Mouse (Mus musculus) forebrain, embryonic 16.5 days (tissue): ENCODE measurements around the gene Hist1h3f. TPM values are rescaled to one million over a fixed set of nuclear protein-coding genes. Genes with fewer than 3 reads are reported as not detected.

Experiments used
- ATAC-seq: fragments of 200-750 bp; cut with Nextera tagmentation; 2 replicates; pipeline ENCODE4 v1.8.0; 2017; ENCODE audit warnings: mild to moderate bottlenecking, moderate library complexity
- H3K27ac ChIP-seq: fragments of 300-500 bp; sonication (generic); 2 replicates; pipeline ENCODE4 v1.5.1; 2014; ENCODE audit warnings: low read length, control low read depth
- H3K27me3 ChIP-seq: fragments of 300-500 bp; sonication (generic); replicated peaks from 2 replicates; pipeline ENCODE4 v1.6.1; 2014; ENCODE audit warnings: low read length; ENCODE audit not compliant: control insufficient read depth, insufficient read depth
- H3K36me3 ChIP-seq: fragments of 300-500 bp; sonication (generic); 2 replicates; pipeline ENCODE4 v1.6.1; 2014; ENCODE audit not compliant: control insufficient read depth, insufficient read depth
- H3K4me1 ChIP-seq: fragments of 300-500 bp; sonication (generic); replicated peaks from 2 replicates; pipeline ENCODE4 v1.6.1; 2014; ENCODE audit warnings: low read length; ENCODE audit not compliant: control insufficient read depth, insufficient read depth
- H3K4me2 ChIP-seq: fragments of 300-500 bp; sonication (generic); 2 replicates; pipeline ENCODE4 v1.6.1; 2014; ENCODE audit warnings: mild to moderate bottlenecking, low read length, control low read depth
- H3K4me3 ChIP-seq: fragments of 300-500 bp; sonication (generic); replicated peaks from 2 replicates; pipeline ENCODE4 v1.5.1; 2014; ENCODE audit warnings: mild to moderate bottlenecking, low read length, control low read depth
- H3K9ac ChIP-seq: fragments of 300-500 bp; sonication (generic); replicated peaks from 2 replicates; pipeline ENCODE4 v1.6.1; 2014; ENCODE audit warnings: low read depth, low read length, control low read depth
- H3K9me3 ChIP-seq: fragments of 300-500 bp; sonication (generic); 2 replicates; pipeline ENCODE4 v1.6.1; 2016; ENCODE audit warnings: low read length; ENCODE audit not compliant: control insufficient read depth
- WGBS: fragments of 180-500 bp; shearing (Covaris S2); extraction: QIAGEN DNeasy Blood & Tissue Kit; methylation state at CpG from one replicate; pipeline ENCODE4 v1.1.7; 2014; 5-methylcytosine and 5-hydroxymethylcytosine counted together
- polyA plus RNA-seq: library from polyadenylated mRNA; unstranded; fragments of >200 nt; fragmentation: Nextera tagmentation; extraction: Ambion mirVana; gene quantifications from 2 replicates; pipeline ENCODE4 v1.2.1, GENCODE M21; 2015

Hist1h3f gene
- polyA plus RNA-seq, 1 experiment from 2014 or later = 0.30 TPM

DNA sequence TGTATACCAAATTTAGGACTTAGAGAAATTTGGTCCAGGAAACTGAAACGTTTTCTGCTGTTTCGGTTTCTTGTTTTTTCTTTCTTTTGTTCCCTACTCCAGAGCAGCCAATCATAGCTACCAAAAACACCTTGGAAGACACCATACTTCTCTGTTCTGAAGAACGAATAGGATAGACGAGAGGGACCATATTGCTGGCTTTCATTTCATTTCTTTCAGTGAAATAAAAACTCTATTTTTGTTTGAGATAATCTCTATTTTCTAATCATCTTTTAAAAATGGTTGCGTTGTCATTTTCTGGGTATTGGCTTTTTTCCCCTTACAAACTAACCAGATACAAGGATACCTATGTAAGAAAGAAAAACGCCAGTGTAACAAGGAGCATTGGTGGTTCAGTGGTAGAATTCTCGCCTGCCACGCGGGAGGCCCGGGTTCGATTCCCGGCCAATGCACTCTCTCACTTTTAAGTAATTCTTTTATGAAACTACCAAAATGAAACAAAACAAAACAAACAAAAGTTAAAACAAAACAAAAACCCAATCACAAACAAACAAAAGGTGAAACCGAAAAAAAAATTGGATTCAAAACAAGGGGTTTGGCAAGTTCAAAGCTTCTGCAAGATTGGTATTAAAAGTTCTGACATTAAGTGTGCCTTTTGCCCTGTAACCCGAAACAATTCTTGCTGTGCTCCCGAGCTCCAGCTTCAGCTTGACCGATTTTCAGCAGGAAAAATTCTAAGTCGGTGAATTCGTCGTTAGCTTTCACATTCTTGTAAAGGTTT, 26.8 kb upstream of the Hist1h3f start:
- Histone ChIP-seq H3K4me1 (peaks cover 7% of the 10 kb centered on the region), H3K27ac (peak overlapping the region; percentile 68; the same call in 1 of the 2 replicates), H3K27me3 (no peaks in the 10 kb centered on the region), H3K9ac (0 out of 2 replicates have a peak overlapping the region, but pooled peaks have one; percentile 34), H3K36me3 (no peaks in the 10 kb centered on the region), H3K4me3 (peak overlapping the region; percentile 54), H3K9me3 (no peaks in the 10 kb centered on the region), H3K4me2 (peak overlapping the region; percentile 72)
- ATAC-seq = peak; percentile 70
- WGBS = under 1% methylated on average over 19 of the region's 19 CpGs

DNA sequence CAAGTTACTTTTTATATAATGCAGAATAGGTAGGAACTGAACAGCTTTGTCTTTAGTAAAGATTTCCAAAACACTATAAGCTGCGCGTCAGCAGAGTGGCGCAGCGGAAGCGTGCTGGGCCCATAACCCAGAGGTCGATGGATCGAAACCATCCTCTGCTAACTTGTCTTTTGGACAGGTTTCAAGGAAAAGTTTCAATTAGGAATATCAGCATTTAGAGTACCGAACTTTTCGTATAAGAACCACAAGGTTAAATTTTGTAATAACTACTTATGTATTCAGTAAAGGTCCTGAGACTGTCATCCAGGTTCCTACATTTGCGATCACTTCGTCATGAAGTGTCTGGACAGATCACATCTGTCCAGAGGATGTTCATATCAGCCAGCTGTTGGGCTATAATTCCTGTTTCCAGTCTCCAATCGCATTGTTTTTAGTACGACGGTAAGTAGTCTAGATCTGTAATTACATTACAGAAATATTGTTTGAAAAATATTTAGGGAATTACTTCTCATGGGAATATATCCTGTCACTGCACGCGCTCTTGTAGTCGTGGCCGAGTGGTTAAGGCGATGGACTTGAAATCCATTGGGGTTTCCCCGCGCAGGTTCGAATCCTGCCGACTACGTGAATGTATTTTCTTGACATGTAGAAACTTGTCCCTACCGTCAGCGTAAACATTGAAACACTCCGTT, 26.1 kb upstream of the Hist1h3f start:
- Histone ChIP-seq H3K4me2 (peak overlapping the region; percentile 72), H3K9me3 (no peaks in the 10 kb centered on the region), H3K4me3 (peak overlapping the region; percentile 54), H3K9ac (no peak overlapping the region), H3K36me3 (no peaks in the 10 kb centered on the region), H3K4me1 (peaks cover 7% of the 10 kb centered on the region), H3K27me3 (no peaks in the 10 kb centered on the region), H3K27ac (peak overlapping the region; percentile 68; the same call in 1 of the 2 replicates)
- under 1% methylated on average over 27 of the region's 27 CpGs for WGBS
- peak; percentile 90 for ATAC-seq

DNA sequence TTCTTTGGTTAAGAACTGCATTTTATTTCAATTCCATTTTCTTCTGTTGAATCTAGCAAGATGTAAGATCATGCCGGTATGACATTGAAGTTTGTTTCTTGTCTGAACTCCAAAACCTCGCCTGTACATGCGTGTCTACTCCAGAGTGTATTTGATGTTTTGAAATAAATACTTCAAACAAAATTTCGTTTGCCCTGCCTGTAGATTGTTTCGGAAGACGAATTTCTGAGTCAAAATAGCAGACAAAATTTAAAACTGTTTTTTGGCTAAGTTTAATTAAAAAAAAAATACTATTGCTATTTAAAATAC, 25.6 kb upstream of the Hist1h3f start:
- ATAC-seq = no peak
- 1% methylated on average over 6 of the region's 6 CpGs for WGBS

DNA sequence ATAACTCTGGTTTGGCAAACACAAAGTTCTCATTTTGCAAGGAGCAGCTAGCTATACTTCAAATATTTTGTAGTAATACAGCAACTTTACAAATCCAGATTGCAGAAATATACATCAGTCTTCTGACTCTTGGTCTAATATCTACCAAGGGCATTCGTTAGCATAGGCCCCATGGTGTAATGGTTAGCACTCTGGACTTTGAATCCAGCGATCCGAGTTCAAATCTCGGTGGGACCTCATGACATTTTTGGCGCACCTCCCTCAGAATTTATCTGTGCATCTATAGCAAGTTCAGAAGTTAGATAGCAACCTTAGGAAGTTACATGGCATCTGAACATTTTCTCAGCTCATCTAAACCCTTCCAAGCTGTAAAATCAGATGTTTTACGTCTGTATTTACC, 25.0 kb upstream of the Hist1h3f start:
- peak overlapping the region; percentile 38 for H3K4me3 ChIP-seq
- H3K27ac ChIP-seq = no peak overlapping the region
- no peaks in the 10 kb centered on the region for H3K27me3 ChIP-seq
- no peaks in the 10 kb centered on the region for H3K9me3 ChIP-seq
- no peaks in the 10 kb centered on the region for H3K36me3 ChIP-seq
- ATAC-seq = peak; percentile 7; the same call in 1 of the 2 replicates
- no peak overlapping the region for H3K9ac ChIP-seq
- peaks cover 7% of the 10 kb centered on the region for H3K4me1 ChIP-seq
- WGBS = under 1% methylated on average over 6 of the region's 6 CpGs
- H3K4me2 ChIP-seq = peak overlapping the region; percentile 61

More for the DNA sequence above, 25.6 kb upstream of the Hist1h3f start:
- Histone ChIP-seq H3K9ac (no peak overlapping the region), H3K36me3 (no peaks in the 10 kb centered on the region), H3K9me3 (no peaks in the 10 kb centered on the region), H3K4me2 (peak overlapping the region; percentile 72), H3K4me3 (peak overlapping the region; percentile 54), H3K27ac (no peak overlapping the region), H3K4me1 (peaks cover 7% of the 10 kb centered on the region), H3K27me3 (no peaks in the 10 kb centered on the region)

DNA sequence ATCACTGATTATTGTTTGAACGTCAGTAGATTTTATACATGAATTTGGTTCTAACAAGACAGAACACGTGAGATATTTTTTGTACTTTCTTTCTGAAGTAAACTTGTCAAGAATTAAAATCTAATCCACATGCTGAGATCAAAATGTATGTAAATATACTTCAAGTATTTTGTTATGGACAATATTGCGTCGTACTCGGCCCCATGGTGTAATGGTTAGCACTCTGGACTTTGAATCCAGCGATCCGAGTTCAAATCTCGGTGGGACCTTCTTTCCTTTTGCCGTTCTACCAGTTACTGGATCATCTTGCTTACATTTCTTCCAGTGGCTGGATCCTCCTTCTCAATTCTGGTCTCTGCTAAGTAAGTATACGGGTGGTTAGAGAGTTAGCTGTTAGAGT, 24.4 kb upstream of the Hist1h3f start:
- peak overlapping the region; percentile 38 for H3K4me3 ChIP-seq
- peak overlapping the region; percentile 61 for H3K4me2 ChIP-seq
- no peaks in the 10 kb centered on the region for H3K27me3 ChIP-seq
- ATAC-seq = no peak
- H3K27ac ChIP-seq = no peak overlapping the region
- 1% methylated on average over 10 of the region's 10 CpGs for WGBS
- H3K4me1 ChIP-seq = peaks cover 7% of the 10 kb centered on the region
- no peak overlapping the region for H3K9ac ChIP-seq
- H3K9me3 ChIP-seq = no peaks in the 10 kb centered on the region
- H3K36me3 ChIP-seq = no peaks in the 10 kb centered on the region

DNA sequence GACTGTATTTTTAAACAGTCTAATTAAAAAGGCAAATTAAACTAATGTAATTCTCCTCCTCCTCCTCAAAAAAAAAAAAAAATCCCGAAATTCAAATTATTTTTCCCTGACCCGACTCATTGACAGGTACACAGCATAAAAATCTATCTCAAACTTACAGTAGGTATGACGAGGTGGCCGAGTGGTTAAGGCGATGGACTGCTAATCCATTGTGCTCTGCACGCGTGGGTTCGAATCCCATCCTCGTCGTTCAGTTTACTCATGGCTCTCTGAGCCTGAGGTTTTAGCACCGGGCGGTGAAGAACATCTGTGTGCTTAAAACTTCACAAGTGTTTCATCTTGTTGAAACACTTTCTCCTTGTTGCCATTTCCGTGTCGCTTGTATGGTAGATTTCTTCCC, 22.1 kb upstream of the Hist1h3f start:
- no peak overlapping the region for H3K4me3 ChIP-seq
- 2% methylated on average over 14 of the region's 14 CpGs for WGBS

DNA sequence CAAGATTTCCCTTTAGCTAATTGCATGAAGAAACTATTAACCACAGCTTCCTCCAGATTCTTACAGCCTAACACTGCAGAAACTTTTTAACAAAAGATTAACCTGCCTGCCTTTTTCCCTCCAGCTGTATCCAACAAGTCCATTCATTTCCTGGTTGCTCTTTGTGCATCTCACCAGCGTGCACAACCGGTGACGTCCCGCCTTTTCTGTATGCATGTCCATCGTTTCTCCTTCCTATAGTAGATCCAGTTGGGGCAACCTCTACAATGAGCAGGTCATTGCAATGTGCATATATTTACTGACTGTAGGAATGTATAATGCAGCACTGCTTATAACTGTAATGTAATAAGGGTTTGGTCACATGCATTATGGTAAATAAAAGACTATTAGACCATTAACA, 19.9 kb upstream of the Hist1h3f start:
- Histone ChIP-seq H3K9ac (no peak overlapping the region), H3K4me3 (no peak overlapping the region), H3K9me3 (no peaks in the 10 kb centered on the region), H3K4me2 (no peak overlapping the region), H3K36me3 (no peaks in the 10 kb centered on the region), H3K4me1 (no peaks in the 10 kb centered on the region; the same call in 1 of the 2 replicates), H3K27ac (no peak overlapping the region), H3K27me3 (no peaks in the 10 kb centered on the region)
- ATAC-seq = no peak
- WGBS = 54% methylated on average over 5 of the region's 5 CpGs

More for the DNA sequence above, 22.1 kb upstream of the Hist1h3f start:
- Histone ChIP-seq H3K36me3 (no peaks in the 10 kb centered on the region), H3K4me1 (peaks cover 2% of the 10 kb centered on the region; the same call in 1 of the 2 replicates), H3K9ac (no peak overlapping the region), H3K27me3 (no peaks in the 10 kb centered on the region), H3K4me2 (no peak overlapping the region; the same call in none of the 2 replicates), H3K9me3 (no peaks in the 10 kb centered on the region), H3K27ac (no peak overlapping the region)
- no peak for ATAC-seq

DNA sequence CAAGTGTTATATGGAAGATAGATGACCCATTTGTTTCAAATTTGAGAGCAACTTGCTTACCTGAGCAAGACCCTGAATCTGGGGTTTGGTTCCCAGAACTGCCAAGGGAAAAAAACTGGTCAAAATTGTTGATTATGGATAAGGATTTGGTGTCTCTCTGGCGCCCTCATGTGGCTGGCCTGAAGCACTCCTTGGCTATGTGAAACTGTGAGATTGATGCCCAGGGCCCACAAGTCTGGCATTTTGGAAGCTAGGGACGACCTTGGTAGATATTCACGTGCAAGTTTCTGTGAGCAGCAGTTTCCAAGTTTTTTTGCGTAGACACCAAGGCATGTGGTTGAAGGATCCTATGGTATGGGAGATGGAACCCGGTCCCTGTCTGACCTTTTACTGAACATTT, 19.2 kb upstream of the Hist1h3f start:
- 10% methylated on average over 5 of the region's 5 CpGs for WGBS
- Histone ChIP-seq H3K27me3 (no peaks in the 10 kb centered on the region), H3K36me3 (no peaks in the 10 kb centered on the region), H3K9ac (no peak overlapping the region), H3K27ac (no peak overlapping the region), H3K9me3 (no peaks in the 10 kb centered on the region), H3K4me1 (no peaks in the 10 kb centered on the region; the same call in 1 of the 2 replicates), H3K4me3 (no peak overlapping the region), H3K4me2 (no peak overlapping the region)
- peak; percentile 33; the same call in 1 of the 2 replicates for ATAC-seq

DNA sequence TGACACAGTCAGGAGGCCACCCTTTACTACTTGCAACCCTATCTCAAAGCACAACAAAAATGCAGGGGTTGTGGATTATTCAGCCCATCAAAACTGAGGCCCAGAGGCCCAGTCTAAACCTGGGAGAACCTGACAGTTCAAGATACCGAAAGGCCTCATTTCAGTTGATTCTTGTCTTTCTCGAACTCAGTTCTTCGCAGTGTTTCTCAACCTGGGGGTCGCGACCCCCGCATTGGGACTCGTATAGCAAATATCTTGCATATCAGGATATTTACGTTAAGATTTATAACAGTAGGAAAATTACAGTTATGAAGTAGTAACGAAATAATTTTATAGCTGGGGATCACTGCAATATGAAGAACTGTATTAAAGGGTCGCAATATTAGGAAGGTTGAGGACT, 18.0 kb upstream of the Hist1h3f start:
- no peak overlapping the region for H3K9ac ChIP-seq

More for the DNA sequence above, 18.0 kb upstream of the Hist1h3f start:
- no peaks in the 10 kb centered on the region for H3K9me3 ChIP-seq
- H3K4me1 ChIP-seq = no peaks in the 10 kb centered on the region; the same call in 1 of the 2 replicates
- H3K27me3 ChIP-seq = no peaks in the 10 kb centered on the region
- WGBS = 2% methylated on average over 10 of the region's 10 CpGs
- H3K4me2 ChIP-seq = peak overlapping the region; percentile 62
- no peak for ATAC-seq
- peak overlapping the region; percentile 52 for H3K4me3 ChIP-seq
- H3K36me3 ChIP-seq = no peaks in the 10 kb centered on the region
- no peak overlapping the region for H3K27ac ChIP-seq
